ENCODE assay signal across 8 mouse cellular contexts in genomic region chr5:76868693-76869286, GRCm38 (mm10). TPM values are rescaled to one million over a fixed set of nuclear protein-coding genes. Genes with fewer than 3 reads are reported as not detected.
DNase-seq lines count a peak whose midpoint lies in the region; ATAC-seq lines count a peak whose summit lies in the region.

No protein-coding gene starts in this region.

- H3K27me3 ChIP-seq in embryonic facial prominence, embryonic 10.5 days (replicated peaks; ENCODE audit: low read depth, poor library complexity, severe bottlenecking), result no peaks in the 10 kb centered on the region
- no peaks in the 10 kb centered on the region for H3K27me3 ChIP-seq in hindbrain, embryonic 10.5 days (ENCODE audit: insufficient read depth, poor library complexity, severe bottlenecking)
- no peaks in the 10 kb centered on the region for H3K27me3 ChIP-seq in limb, embryonic 11.5 days (ENCODE audit: control insufficient read depth, insufficient read depth, low read length)
- no peaks in the 10 kb centered on the region for H3K27me3 ChIP-seq in midbrain, embryonic 12.5 days

- DNase-seq in ZHBTc4 (ENCODE audit: low read depth, low spot score), result peak; percentile 88
- peak; percentile 48 for DNase-seq in embryonic facial prominence, embryonic 10.5 days (ENCODE audit: low spot score)
- no peak for DNase-seq in hindbrain, embryonic 10.5 days (ENCODE audit: low spot score)
- DNase-seq in limb, embryonic 11.5 days (ENCODE audit: low spot score), result peak; percentile 58
- peak; percentile 62 for DNase-seq in thymus, postnatal 25 days
- no peak for DNase-seq in urinary bladder, postnatal 25 days (ENCODE audit: low spot score)
- no peak for DNase-seq in spleen, postnatal 10 days (ENCODE audit: low spot score in 2 of 2)

- H3K4me3 ChIP-seq in embryonic facial prominence, embryonic 10.5 days, result peak overlapping the region; percentile 50
- H3K4me3 ChIP-seq in hindbrain, embryonic 10.5 days, result peak overlapping the region; percentile 29
- 0 out of 2 replicates have a peak overlapping the region, but pooled peaks have one; percentile 8 for H3K4me3 ChIP-seq in limb, embryonic 11.5 days (ENCODE audit: low read depth, low read length)
- peak overlapping the region; percentile 21; the same call in 1 of the 2 replicates for H3K4me3 ChIP-seq in midbrain, embryonic 12.5 days

- no peak overlapping the region for H3K9ac ChIP-seq in limb, embryonic 11.5 days (ENCODE audit: low read length)
- H3K9ac ChIP-seq in midbrain, embryonic 12.5 days (replicated peaks), result no peak overlapping the region

- H3K4me2 ChIP-seq in limb, embryonic 11.5 days (ENCODE audit: low read depth, severe bottlenecking), result peak overlapping the region; percentile 35
- peak overlapping the region; percentile 31 for H3K4me2 ChIP-seq in midbrain, embryonic 12.5 days (replicated peaks)

- H3K9me3 ChIP-seq in embryonic facial prominence, embryonic 10.5 days, result no peaks in the 10 kb centered on the region
- no peaks in the 10 kb centered on the region for H3K9me3 ChIP-seq in hindbrain, embryonic 10.5 days
- H3K9me3 ChIP-seq in limb, embryonic 11.5 days (ENCODE audit: control insufficient read depth, low read length), result no peaks in the 10 kb centered on the region
- no peaks in the 10 kb centered on the region for H3K9me3 ChIP-seq in midbrain, embryonic 12.5 days

- WGBS in embryonic facial prominence, embryonic 10.5 days, result 24% methylated on average over 16 of the region's 16 CpGs
- 25% methylated on average over 16 of the region's 16 CpGs for WGBS in hindbrain, embryonic 10.5 days
- 30% methylated on average over 16 of the region's 16 CpGs for WGBS in limb, embryonic 11.5 days
- WGBS in midbrain, embryonic 12.5 days, result 29% methylated on average over 16 of the region's 16 CpGs

- peaks cover 4% of the 10 kb centered on the region; the same call in 1 of the 2 replicates for H3K4me1 ChIP-seq in embryonic facial prominence, embryonic 10.5 days
- H3K4me1 ChIP-seq in hindbrain, embryonic 10.5 days (replicated peaks), result peaks cover 4% of the 10 kb centered on the region; the same call in 1 of the 2 replicates
- 0 out of 2 replicates have a peak, but pooled peaks cover 2% of the 10 kb centered on the region for H3K4me1 ChIP-seq in limb, embryonic 11.5 days (ENCODE audit: control insufficient read depth, insufficient read depth, low read length)
- no peaks in the 10 kb centered on the region for H3K4me1 ChIP-seq in midbrain, embryonic 12.5 days

- H3K27ac ChIP-seq in embryonic facial prominence, embryonic 10.5 days (replicated peaks), result 0 out of 2 replicates have a peak overlapping the region, but pooled peaks have one; percentile 41
- H3K27ac ChIP-seq in hindbrain, embryonic 10.5 days, result no peak overlapping the region
- H3K27ac ChIP-seq in limb, embryonic 11.5 days (replicated peaks; ENCODE audit: low read depth, low read length), result no peak overlapping the region
- no peak overlapping the region for H3K27ac ChIP-seq in midbrain, embryonic 12.5 days (replicated peaks)

- peaks cover 82% of the 10 kb centered on the region for H3K36me3 ChIP-seq in embryonic facial prominence, embryonic 10.5 days (replicated peaks)
- peaks cover 87% of the 10 kb centered on the region for H3K36me3 ChIP-seq in hindbrain, embryonic 10.5 days
- H3K36me3 ChIP-seq in limb, embryonic 11.5 days (ENCODE audit: control insufficient read depth, insufficient read depth, low read length), result no peaks in the 10 kb centered on the region; the same call in 1 of the 2 replicates
- peaks cover 79% of the 10 kb centered on the region for H3K36me3 ChIP-seq in midbrain, embryonic 12.5 days

- peak; percentile 81 for ATAC-seq in limb, embryonic 11.5 days (ENCODE audit: insufficient number of reproducible peaks, low FRiP score, low TSS enrichment, low read depth)
- 0 out of 2 replicates have a peak, but pooled peaks have one; percentile 54 for ATAC-seq in midbrain, embryonic 12.5 days (ENCODE audit: low FRiP score, low read depth)

RNA-seq across cellular contexts. Expression of gene Aasdh, which starts 36.5 kb away (rescaled TPM):
- polyA plus RNA-seq in embryonic facial prominence, embryonic 10.5 days (2016; fragmentation: Nextera tagmentation; extraction: Ambion mirVana), result 23.2 and 26.2 TPM in 2 replicates
- 17.6 and 23.3 TPM in 2 replicates for polyA plus RNA-seq in hindbrain, embryonic 10.5 days (2016; fragmentation: Nextera tagmentation; extraction: Ambion mirVana)
- 16.2 and 23.9 TPM in 2 replicates for polyA plus RNA-seq in limb, embryonic 11.5 days (2014; fragmentation: Nextera tagmentation; extraction: Ambion mirVana)
- polyA plus RNA-seq in midbrain, embryonic 12.5 days (2016; fragmentation: Nextera tagmentation; extraction: Ambion mirVana), result 19.9 TPM in 2 replicates

Comparison
In these comparisons a context has a peak if more than half of its experiments do, and no peak if none do; other contexts are left out.
1. DNase-seq: peak in ZHBTc4 (single experiment), embryonic facial prominence, embryonic 10.5 days (single experiment), limb, embryonic 11.5 days (single experiment) and thymus, postnatal 25 days (single experiment); none in hindbrain, embryonic 10.5 days (single experiment), urinary bladder, postnatal 25 days (single experiment) and spleen, postnatal 10 days (0 of 2).
2. Peak in every context shown above with its lines, with median percentiles within 50 percentile points of each other: H3K4me3 ChIP-seq.